Mouse (Mus musculus): ENCODE measurements around the gene Msantd2. TPM values are rescaled to one million over a fixed set of nuclear protein-coding genes. Genes with fewer than 3 reads are reported as not detected.

Msantd2 gene
- polyA plus RNA-seq (2012; rRNA removed), result 66.6 and 66.7 TPM in 2 replicates

GRCm38 (mm10) chr9:37488611-37489396 lies at the start of gene Msantd2:
Msantd2 (plus strand) TSS chr9:37489319.

DNA sequence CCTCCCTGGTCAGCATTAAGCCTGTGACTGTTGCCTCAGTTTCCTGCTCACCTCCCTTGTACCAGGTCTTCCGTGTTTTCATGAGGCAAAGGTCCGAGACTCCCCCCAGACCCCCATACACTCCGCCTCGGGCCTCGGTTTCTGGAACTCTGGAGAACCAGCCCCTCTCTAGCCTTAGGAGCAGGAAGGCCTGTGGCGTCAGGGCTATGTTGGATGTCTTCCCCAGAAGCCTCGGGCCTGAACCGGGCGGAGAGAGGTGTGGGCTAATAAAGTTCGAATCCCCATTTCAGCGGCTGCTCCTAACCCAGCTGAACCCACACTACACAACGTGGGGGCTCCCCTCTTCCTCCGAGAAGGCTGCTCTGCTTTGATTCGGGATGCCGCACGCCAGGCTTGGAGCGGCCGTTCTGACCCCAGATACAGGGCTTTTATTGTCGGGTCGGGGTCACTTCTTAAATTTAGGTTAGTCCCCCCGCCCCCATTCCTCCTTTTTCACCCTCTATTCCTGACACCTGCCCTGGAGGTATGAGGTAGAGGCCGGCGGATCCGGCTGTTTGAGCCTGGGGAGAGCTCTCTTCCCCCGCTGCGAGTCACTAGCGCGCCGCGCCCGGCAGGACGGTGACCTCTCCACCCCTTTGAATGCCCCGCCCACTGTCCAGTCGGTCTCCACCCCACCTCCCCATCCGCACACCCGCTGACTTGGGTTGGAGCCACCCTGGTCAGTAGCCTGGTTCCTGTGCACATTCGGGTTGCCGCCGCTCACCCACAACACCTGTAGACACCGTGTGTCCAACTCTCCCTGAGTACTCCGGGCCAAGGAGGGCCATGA lies 38.5 kb downstream of the Msantd2 start, which contains the start of gene Esam:
Gene Esam (plus strand): TSS at position 683 of the 829 bp plus-strand sequence.

DNA sequence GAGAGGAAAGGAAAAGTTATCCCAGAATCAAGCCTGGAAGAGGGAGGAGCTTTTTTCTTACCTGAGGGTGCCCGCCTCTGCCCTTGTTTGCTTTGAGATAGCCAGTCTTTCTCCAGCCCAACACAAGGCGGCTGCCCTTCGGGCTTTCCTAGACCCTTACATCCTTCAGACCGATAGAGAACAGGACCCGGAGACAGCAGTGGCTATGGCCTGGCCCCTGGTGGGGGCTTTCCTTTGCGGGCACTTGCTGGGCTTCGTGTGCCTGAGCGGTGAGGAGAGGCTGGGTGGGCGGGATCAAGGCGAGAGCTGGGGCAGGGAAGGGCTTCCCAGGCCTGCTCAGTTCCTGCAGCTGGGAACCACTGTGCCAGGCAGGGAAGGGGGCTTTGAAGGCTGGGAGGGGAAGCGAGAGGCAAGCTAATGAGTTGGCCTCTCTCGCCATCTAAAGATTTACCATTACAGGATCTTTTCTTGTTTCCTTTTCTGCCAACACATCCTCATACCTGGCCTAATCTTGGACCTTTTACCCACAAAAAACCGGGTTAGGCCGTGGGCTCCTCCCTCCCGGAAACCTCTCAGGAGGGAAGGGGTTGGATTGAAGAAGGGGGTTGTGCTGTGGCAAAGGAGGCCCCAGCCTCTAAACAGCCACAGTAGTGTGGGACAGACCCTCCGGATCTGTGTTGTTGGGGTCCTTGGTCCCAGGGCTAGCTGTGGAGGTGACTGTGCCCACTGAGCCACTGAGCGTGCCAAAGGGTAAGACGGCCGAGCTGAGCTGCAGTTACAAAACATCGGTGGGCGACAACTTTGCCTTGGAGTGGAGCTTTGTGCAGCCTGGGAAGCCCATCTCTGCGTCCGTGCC lies 50.3 kb downstream of the Msantd2 start, which contains the start of gene Vsig2:
Gene Vsig2 (plus strand): TSS at position 86 of the 856 bp plus-strand sequence.

GRCm38 (mm10) chr9:37552536-37553293 lies 63.6 kb downstream of the Msantd2 start, which contains the start of gene Nrgn:
Nrgn (minus strand) TSS chr9:37552904.

GRCm38 (mm10) chr9:37554838-37555748 lies 66.0 kb downstream of the Msantd2 start, which contains the start of gene Siae:
Siae (plus strand) TSS chr9:37555698.

Other genes starting within 250 kb of the Msantd2 start
- 1.4 and 2.7 TPM in 2 replicates for gene Slc37a2, start 233.6 kb upstream of the Msantd2 start, polyA plus RNA-seq (2012; rRNA removed)
- gene Ccdc15, start 140.9 kb upstream of the Msantd2 start, polyA plus RNA-seq (2012; rRNA removed), result 2.6 and 3.1 TPM in 2 replicates
- 19.7 and 20.5 TPM in 2 replicates for gene Hepacam, start 122.0 kb upstream of the Msantd2 start, polyA plus RNA-seq (2012; rRNA removed)
- gene Robo4, start 87.4 kb upstream of the Msantd2 start, polyA plus RNA-seq (2012; rRNA removed), result 4.1 and 4.9 TPM in 2 replicates
- gene Robo3, start 56.1 kb upstream of the Msantd2 start, polyA plus RNA-seq (2012; rRNA removed), result 5.2 and 8.2 TPM in 2 replicates
- 30.6 and 32.9 TPM in 2 replicates for gene Esam, start 38.8 kb downstream of the Msantd2 start, polyA plus RNA-seq (2012; rRNA removed)
- gene Vsig2, start 49.9 kb downstream of the Msantd2 start, polyA plus RNA-seq (2012; rRNA removed), result 3.4 and 3.5 TPM in 2 replicates
- 109 and 149 TPM in 2 replicates for gene Nrgn, start 63.6 kb downstream of the Msantd2 start, polyA plus RNA-seq (2012; rRNA removed)
- 10.5 and 10.7 TPM in 2 replicates for gene Siae, start 66.4 kb downstream of the Msantd2 start, polyA plus RNA-seq (2012; rRNA removed)
- gene Spa17, start 124.4 kb downstream of the Msantd2 start, polyA plus RNA-seq (2012; rRNA removed), result 3.9 and 6.0 TPM in 2 replicates
- 54.3 and 56.4 TPM in 2 replicates for gene Tbrg1, start 168.0 kb downstream of the Msantd2 start, polyA plus RNA-seq (2012; rRNA removed)
- 0.04 and 3.4 TPM in 2 replicates for gene Panx3, start 179.9 kb downstream of the Msantd2 start, polyA plus RNA-seq (2012; rRNA removed)
- gene Olfr160, start 226.9 kb downstream of the Msantd2 start, polyA plus RNA-seq (2012; rRNA removed), result not detected in 2 replicates

Data from central nervous system, embryonic 18 days (tissue).